Mouse (Mus musculus) embryonic fibroblast, embryonic 13.5 days (primary cell): ENCODE results near the gene Kif28. TPM values are rescaled to one million over a fixed set of nuclear protein-coding genes. Genes with fewer than 3 reads are reported as not detected.

Experiments used
- H3K27ac ChIP-seq: 2 replicates; pipeline ENCODE4 v1.5.1; 2012; ENCODE audit warnings: low read length, control low read depth, inconsistent platforms; ENCODE audit not compliant: insufficient read depth
- H3K4me1 ChIP-seq: 2 replicates; pipeline ENCODE4 v1.6.1; 2011; ENCODE audit warnings: low read length; ENCODE audit not compliant: control insufficient read depth, insufficient read depth
- H3K4me3 ChIP-seq: 2 replicates; pipeline ENCODE4 v1.5.1; 2011; ENCODE audit warnings: mild to moderate bottlenecking, control low read depth, low read length; ENCODE audit not compliant: insufficient read depth
- CTCF ChIP-seq: IDR thresholded peaks from 2 replicates; pipeline ENCODE4 v1.5.1; 2011; ENCODE audit warnings: mild to moderate bottlenecking, control low read depth, low read length, moderate library complexity, borderline replicate concordance; ENCODE audit not compliant: insufficient read depth
- POLR2A ChIP-seq: IDR thresholded peaks from 2 replicates; pipeline ENCODE4 v1.6.1; 2011; ENCODE audit warnings: low read depth, mild to moderate bottlenecking, control low read depth, low read length, moderate library complexity
- polyA plus RNA-seq: library from polyadenylated mRNA; stranded (reverse); fragments of >200 nt; gene quantifications from 2 replicates; pipeline ENCODE4 v1.2.4, GENCODE M21; 2011; ENCODE audit warnings: low read depth; ENCODE audit not compliant: missing spikeins, insufficient read length

Kif28 gene
- not detected in 2 replicates for polyA plus RNA-seq

GRCm38 (mm10) chr1:179745171-179745570 lies at the start of gene Kif28:
Gene Kif28, minus strand, starts transcription at chr1:179745271.
- Histone ChIP-seq H3K4me1 (no peaks in the 10 kb centered on the region), H3K27ac (no peak within 1 kb of the TSS), H3K4me3 (no peak within 1 kb of the TSS)
- no peak for TF ChIP-seq CTCF
- TF ChIP-seq POLR2A: no peak

DNA sequence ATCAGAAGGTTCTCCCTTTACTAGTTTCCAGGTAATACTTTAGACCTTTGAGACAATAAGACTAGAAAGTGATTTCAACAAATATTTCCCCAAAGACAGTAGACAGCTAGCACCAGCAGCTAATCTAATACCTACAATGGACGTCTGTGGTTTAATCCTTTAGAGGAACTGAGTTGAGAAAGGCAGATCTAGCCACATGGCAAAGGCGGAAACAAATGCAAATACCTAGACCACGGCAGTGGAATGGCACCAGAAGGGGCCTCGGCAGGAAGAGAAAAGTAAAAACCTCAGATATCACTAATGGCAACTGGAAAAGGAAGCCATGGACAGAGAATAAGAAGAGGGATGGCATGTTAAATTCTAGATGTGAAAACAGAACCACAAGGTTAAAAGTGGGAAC lies 42.2 kb upstream of the Kif28 start:
- TF ChIP-seq POLR2A (no peak), CTCF (no peak)
- H3K4me1 ChIP-seq: no peaks in the 10 kb centered on the region
- H3K27ac ChIP-seq: no peak overlapping the region
- no peak overlapping the region for H3K4me3 ChIP-seq

DNA sequence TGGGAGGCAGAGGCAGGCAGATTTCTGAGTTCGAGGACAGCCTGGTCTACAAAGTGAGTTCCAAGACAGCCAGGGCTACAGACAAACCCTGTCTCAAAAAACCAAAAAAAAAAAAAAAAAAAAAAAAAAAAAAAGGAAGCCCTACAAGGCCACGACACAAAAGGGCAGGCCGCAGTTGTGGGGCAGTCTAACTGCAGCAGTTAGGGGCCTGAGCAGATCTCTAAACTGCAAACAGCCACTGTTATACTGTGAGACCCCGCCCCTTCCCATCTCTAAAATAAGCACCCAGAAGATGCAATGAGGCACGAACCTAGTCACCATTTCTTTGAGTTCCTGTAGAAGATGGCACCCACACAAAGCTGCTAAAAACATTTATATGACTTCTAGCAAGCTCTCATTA lies 40.4 kb upstream of the Kif28 start:
- no peaks in the 10 kb centered on the region for H3K4me1 ChIP-seq
- H3K27ac ChIP-seq: no peak overlapping the region
- TF ChIP-seq POLR2A (no peak), CTCF (no peak)
- no peak overlapping the region for H3K4me3 ChIP-seq

DNA sequence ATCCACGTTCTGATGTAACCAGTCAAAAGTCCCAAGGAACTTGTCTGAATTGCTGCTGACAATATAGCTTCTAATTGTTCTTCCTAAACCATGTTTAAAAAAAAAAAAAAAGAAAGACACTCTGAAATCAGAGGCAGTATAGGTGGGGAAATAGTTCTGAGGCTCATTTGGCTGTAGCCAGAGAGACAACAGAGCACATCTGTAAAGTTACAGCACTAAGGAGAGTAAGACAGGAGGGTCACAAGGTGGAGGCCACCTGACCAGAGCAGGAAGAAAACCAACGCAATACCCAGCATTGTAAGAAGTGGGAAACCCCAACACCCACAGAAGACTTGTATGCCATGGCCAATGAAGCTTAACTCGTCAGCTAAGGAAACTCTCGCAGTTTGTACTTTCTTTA lies 39.0 kb upstream of the Kif28 start:
- no peak overlapping the region for H3K27ac ChIP-seq
- H3K4me3 ChIP-seq: no peak overlapping the region
- no peaks in the 10 kb centered on the region for H3K4me1 ChIP-seq
- TF ChIP-seq POLR2A: no peak
- no peak for TF ChIP-seq CTCF

- H3K4me1 ChIP-seq: no peaks in the 10 kb centered on the region
- no peak for TF ChIP-seq POLR2A
- no peak for TF ChIP-seq CTCF
- no peak overlapping the region for H3K4me3 ChIP-seq
- H3K27ac ChIP-seq: no peak overlapping the region
These were observed 31.8 kb upstream of the Kif28 start for GRCm38 (mm10) chr1:179776831-179777230.

- Histone ChIP-seq H3K4me3 (no peak overlapping the region), H3K4me1 (no peaks in the 10 kb centered on the region), H3K27ac (no peak overlapping the region)
- TF ChIP-seq POLR2A (no peak), CTCF (no peak)
These were observed 15.5 kb upstream of the Kif28 start for GRCm38 (mm10) chr1:179760553-179760952.

DNA sequence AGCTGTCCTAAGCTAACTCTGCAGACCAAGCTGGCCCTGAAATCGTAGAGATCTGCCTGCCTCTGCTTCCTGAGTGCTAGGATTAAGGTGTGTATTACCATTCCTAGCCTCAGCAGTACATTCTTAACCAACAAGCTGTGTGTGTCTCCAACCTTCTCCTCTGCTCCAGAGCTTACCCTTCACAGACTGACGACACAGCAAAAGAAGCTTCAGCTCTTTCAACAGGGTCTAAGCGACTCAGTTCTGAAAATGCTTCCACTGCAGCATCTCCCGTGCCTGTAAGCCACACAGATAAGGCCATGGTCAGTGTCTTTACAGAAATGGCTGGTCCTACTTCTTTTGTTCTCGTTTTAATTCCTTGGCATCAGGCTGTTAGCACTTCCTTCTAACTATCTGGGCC lies 15.0 kb upstream of the Kif28 start:
- no peak overlapping the region for H3K27ac ChIP-seq
- H3K4me1 ChIP-seq: no peaks in the 10 kb centered on the region
- H3K4me3 ChIP-seq: no peak overlapping the region
- TF ChIP-seq CTCF (no peak), POLR2A (no peak)

GRCm38 (mm10) chr1:179756477-179756876 lies 11.4 kb upstream of the Kif28 start:
- Histone ChIP-seq H3K4me3 (no peak overlapping the region), H3K4me1 (no peaks in the 10 kb centered on the region), H3K27ac (no peak overlapping the region)
- TF ChIP-seq POLR2A (no peak), CTCF (no peak)

GRCm38 (mm10) chr1:179753006-179753405 lies 7.9 kb upstream of the Kif28 start:
- peaks cover 3% of the 10 kb centered on the region; the same call in 1 of the 2 replicates for H3K4me1 ChIP-seq
- H3K4me3 ChIP-seq: no peak overlapping the region
- no peak overlapping the region for H3K27ac ChIP-seq
- TF ChIP-seq POLR2A (no peak), CTCF (no peak)

DNA sequence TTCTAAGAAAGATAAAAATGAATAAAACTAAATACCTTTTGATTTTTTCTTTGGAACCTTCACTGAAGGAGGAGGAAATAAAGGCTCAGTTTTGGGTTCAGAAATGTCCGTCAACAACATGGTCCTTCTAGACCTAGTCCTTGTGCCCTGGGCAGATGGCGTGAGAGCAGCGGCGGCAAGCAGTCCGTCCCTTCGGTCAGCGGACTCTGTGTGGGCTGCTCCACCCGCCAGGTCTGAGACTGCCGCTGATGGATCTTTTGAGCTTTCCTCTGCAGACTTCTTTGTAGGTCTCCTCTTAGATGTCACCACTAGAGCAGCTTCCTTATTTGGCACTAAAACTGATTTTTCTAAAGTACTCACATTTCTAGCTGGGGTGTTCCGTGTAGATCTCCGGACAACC lies 7.2 kb upstream of the Kif28 start:
- H3K4me3 ChIP-seq: no peak overlapping the region
- H3K27ac ChIP-seq: no peak overlapping the region
- peaks cover 3% of the 10 kb centered on the region; the same call in 1 of the 2 replicates for H3K4me1 ChIP-seq
- no peak for TF ChIP-seq POLR2A
- TF ChIP-seq CTCF: no peak
